Mouse (Mus musculus): Measurements from ENCODE around the gene Dazap1.
A peak's percentile ranks its signal among the peaks of the same experiment; 100 is the strongest.
"Not testable (repeated sequence)": the region's sequence is repeated elsewhere in the genome, so short reads cannot be mapped to it uniquely, and the experiment has no call there.

Dazap1 gene

DNA sequence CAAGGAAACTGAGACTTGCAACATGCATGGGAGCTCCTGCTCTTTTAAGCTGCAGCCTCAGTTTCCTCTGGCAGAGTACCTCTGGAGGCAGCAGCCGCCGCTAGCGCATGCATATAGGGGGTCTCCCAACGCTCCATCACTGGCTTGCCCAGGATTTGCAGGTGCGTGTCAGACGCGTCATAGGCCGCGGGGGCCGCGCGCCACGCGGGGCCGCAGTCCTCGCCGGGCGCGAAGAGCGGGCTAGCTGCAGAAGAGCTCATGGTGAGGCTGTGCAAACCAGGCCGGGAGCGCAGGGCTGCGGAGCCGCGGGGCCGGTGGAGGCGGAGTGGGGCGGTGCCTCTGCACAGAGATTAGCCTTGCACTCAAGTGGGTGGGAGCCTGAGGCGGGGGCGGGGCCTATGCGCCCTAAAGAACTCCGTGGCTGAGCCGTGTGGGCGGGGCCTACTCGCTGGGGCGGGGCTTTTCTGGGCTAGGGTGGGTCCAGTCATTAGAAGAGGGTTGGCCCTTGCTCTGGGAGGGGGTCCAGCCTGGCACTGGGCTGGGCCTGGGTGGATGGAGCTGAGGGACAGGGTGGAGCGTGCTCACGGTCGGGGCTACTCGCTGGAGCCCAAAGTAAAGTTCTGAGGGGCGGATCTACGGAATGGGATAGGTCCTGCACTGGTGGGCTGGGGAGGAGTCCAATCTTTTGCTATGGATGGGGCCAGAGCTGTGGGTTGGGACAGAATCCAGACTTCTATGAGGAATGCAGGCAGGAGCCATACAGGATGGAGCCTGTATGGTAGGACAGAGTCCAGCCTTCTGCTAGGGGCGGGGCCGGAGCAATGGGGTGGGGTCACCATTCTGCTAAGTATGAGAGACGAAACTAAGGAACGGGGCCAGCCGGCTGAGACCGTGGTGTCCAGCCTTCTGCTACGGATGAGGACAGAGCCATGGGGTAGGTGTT lies at the start of gene Dazap1, which contains the start of gene Gamt:
TSS of gene Dazap1 (plus strand) at position 845 of the 943 bp plus-strand sequence.
TSS of gene Gamt (minus strand) at position 371 of the 943 bp plus-strand sequence.
- DNase-seq (ENCODE audit: low spot score in 2 of 2), result peak; percentile 95 to 96

- DNase-seq (ENCODE audit: low spot score in 2 of 2), result not testable (repeated sequence)
Measured at GRCm38 (mm10) chr10:80211547-80212103, 49.7 kb upstream of the Dazap1 start.

DNA sequence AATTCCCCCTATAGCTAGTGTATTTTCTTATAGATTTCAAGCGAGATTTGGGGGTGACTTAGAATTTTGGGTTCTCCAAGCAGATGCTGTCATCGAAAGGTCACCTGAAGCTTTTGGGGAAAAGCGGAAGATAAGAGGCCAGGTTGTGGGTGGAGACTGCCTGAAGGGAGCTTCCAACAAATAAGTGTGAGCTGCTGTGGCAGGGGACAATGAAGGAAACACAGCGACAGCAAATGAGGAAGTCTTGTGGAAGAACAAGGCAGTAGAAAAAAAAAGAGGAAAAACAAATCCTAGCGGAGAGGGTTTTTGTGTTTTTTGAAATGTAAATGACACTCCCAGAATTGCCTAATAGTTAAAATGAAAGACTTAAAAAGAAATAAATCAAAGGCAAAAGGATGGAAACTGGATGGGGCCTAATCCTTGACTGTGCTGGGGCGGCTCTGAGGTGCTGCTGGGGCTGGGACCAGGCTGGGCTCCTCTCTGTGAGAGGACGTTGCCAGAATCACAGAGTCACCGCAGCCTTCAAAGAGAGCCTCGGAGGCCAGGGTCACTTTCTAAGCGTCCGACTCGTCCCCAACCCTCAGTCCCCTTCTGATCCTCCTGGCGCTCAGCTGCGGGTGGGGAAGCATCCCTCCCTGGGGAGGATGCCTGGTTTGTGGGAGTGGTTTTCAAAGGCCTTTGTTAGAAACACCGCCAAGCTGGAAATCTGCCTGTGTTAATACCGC lies 46.1 kb upstream of the Dazap1 start:
- no peak for DNase-seq (ENCODE audit: low spot score in 2 of 2)

- DNase-seq (ENCODE audit: low spot score in 2 of 2), result no peak
Measured at GRCm38 (mm10) chr10:80220676-80221075, 40.6 kb upstream of the Dazap1 start.

- not testable (repeated sequence) for DNase-seq (ENCODE audit: low spot score in 2 of 2)
Measured at GRCm38 (mm10) chr10:80223137-80223536, 38.1 kb upstream of the Dazap1 start.

GRCm38 (mm10) chr10:80226071-80226415 lies 35.2 kb upstream of the Dazap1 start:
- no peak for DNase-seq (ENCODE audit: low spot score in 2 of 2)

DNA sequence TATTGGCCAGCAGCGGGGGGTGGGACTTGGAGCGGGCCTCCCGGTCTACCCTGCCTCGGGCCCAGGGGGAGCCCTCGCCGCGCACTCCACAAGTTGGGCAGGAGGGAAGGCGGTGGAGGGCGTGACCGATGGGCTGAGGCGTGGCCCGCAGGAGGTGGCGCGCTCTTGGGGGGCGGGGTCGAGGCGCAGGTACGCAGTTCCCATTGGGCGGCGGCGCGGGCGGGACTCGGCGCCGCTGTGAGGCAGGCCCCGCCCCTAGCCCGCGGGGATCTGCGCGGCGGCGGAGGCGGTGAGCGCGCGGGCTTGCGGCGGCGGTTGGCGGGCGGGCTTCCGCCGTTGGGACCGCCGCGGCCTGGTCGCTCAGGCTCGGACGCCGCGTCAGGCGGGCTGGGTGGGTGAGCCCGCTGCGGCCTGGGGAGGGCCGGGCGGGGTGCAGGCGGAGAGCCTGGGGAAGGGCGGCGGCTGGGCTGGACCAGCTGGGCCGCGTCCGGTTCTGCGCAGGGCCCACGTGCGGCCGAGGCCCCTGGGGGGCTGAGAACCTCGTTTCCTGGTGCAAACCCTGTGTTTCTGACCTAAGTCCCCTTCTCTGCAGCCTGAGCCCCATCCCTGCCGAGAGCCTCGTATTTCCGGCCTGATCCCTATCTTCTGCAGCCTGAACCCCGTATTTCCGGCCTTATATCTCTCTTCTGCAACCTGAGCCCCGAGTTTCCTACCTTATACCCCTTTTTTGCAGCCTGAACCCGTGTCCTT lies 34.7 kb upstream of the Dazap1 start, which contains the start of gene Mum1:
TSS of gene Mum1 (plus strand) at position 19 of the 750 bp plus-strand sequence.
- DNase-seq (ENCODE audit: low spot score in 2 of 2), result peak; percentile 99

- DNase-seq (ENCODE audit: low spot score in 2 of 2), result peak in 1 of 2 experiments; percentile 44
Measured at GRCm38 (mm10) chr10:80227166-80227539, 34.1 kb upstream of the Dazap1 start.

DNA sequence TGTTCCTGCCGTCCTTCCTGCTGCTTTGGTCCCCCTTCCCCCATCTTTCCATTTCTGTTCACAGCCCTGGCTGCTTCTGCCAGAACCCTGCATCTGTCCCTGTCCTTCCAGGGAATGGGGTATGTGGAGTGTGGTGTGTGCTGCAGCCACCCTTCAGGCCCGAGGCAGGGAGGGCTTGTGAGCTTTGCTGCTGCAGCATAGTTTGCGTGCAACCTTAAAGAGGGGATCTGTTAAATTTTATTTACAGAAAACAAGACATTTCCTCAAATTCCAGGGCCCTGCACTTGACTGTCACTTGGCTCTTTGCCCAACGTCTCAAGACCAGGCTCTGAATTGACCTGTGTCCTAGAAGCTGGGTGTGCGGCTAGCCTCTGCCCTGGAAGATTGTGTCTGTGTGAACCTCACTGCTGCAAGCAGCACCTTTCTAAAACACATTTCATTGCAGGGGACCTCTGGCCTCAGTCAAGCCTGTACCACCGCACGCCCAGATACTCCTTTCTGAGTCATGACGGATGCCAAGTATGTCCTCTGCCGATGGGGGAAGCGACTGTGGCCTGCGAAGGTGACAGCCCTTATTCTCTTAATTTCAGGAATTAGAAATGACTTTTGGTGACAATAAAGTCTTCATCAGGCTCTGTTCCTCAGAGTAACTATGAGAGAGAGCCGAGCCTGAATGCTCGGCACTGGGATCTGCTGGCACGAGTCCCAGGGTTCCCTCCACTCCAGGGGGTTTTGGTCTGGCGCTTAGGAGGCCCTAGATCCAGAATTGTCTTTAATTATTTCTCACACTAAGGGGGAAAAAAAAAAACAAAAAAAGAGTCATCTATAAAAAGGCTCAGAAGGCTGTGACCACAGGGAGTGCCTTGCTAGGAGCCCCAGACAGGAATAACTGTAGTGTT lies 33.2 kb upstream of the Dazap1 start:
- DNase-seq (ENCODE audit: low spot score in 2 of 2), result peak; percentile 56

DNA sequence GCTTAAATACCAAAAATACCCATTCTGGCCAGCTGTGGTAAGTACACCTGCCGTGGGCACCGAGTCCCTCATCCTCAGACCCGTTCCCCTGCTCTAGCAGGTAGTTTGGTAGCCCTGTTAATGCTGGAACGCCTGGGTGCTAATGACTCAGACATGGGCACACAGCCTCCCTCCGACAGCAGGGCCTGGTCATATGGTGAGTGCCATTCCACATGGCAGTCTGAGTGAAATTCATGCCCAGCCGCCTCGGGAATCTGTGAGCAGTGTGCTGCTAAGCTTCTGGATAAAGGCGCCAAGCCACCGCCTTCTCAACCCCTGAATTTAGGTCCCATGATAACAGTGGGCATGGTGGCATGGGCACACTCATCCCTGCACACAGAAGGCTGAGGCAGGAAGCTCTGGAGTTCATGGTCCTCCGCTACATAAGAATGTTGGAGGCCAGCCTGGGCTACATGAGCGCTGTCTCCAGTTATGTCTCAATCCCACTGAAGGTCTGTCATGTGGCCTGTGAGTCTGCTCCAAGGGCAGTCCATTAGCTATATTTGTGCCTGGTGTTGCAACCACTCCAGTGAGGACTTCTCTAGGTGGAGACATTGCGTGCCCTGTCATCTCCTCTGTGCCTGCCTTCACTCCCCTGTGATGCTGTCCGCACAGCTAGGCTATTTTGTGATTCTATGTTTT lies 25.0 kb upstream of the Dazap1 start:
- no peak for DNase-seq (ENCODE audit: low spot score in 2 of 2)

DNA sequence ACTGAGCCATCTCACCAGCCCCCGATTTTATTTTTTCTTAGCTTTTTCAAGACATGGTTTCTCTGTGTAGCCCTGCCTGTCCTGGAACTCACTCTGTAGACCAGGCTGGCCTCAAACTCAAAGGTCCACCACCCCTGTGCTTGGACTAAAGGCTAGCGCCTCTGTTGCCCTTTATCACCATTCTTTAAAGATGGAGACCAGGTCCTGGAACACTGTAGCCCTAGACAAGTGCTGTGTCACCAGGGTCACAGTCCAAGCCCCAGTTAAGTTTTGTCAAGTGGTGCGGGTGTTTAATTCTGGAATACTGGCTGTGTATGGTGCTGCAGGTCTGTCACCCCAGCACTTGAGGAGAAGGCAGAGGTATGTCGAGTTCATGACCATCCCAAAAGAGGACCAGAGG lies 24.3 kb upstream of the Dazap1 start:
- no peak for DNase-seq (ENCODE audit: low spot score in 2 of 2)

DNA sequence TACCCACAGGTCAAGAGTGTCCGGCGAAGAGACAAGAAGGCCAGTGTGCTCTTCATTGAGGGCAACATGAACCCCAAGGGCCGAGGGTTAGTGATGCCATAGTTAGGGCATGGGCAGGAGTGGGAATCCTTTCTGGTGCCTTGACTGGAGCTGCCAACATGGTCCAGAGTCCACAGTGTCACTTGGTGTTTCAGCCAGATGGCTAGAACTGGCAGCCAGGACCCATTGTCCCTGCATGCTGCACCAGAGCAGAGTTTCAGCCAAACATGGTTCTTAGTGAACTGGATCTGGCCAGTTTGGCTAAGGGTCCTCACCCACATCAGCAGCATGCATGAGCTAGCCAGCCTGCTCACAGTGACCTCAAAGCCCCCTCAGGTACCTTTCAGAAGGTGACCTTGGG lies 23.0 kb upstream of the Dazap1 start:
- DNase-seq (ENCODE audit: low spot score in 2 of 2), result no peak

- no peak for DNase-seq (ENCODE audit: low spot score in 2 of 2)
Measured at GRCm38 (mm10) chr10:80239791-80240190, 21.5 kb upstream of the Dazap1 start.

DNA sequence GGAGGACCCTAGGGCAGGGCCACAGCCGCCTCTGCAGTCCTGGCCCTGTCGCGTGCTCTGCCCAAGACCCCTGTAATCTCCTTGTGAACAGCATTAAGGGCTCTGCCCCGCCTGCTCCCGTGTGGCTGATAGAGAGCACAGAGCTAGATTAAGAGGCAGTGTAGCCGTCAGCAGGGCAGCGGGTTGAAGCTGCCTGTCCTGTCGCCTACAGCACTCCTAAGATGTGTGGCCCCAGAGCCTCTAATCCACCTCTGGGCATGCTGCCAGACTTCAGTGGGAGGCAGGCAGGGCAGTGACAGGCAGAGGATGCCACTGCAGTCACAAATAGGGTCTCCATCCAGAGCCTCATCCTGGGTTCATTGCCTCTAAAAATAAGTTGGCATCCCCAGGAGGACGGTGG lies 19.2 kb upstream of the Dazap1 start:
- no peak for DNase-seq (ENCODE audit: low spot score in 2 of 2)

DNA sequence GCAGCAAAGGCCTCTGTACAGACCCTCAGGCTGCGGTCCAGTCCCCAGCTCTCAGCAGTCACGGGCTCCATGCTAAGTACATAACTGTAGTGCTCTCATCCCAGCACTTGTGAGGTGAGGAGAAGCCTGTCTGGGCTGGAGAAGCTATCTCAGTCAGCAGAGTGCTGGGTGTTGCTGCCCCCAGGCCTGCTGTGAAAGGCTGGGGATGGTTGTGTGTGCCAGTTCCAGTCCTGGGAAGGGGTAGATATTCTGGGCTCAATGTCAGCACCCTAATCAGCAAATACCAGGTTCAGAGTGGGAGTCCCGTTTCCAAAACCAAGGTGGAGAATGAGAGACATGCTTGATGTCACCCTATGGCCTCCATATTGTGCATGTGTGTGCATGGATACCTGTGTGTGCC lies 18.7 kb upstream of the Dazap1 start:
- no peak for DNase-seq (ENCODE audit: low spot score in 2 of 2)

DNA sequence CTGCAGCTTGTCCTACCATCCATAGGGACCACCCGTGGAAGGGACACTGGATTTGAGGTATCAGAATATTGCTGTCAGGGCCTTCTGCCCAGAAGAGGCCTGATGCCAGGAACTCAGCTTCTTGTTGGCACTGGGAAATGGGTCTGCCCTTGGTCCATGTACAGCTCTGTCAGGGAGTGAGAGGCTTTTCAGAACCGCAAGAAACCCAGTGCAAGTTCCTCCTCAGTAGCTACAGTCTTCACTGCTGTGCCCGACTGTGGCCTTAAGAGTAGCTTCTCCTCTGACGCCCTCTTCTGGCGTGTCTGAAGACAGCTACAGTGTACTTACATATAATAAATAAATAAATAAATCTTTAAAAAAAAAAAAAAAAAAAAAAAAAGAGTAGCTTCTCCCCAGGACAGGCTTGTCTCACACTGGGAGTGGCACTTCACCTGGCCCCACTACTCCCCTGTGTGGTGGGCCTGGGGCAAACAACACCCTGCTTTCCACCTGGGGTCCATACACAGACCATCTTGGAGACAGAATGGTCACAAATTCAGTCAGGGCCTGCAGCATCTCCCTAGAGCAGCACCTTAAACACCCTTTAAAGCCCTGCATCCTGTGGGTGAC lies 16.4 kb upstream of the Dazap1 start:
- peak; percentile 54 to 71 for DNase-seq (ENCODE audit: low spot score in 2 of 2)

DNA sequence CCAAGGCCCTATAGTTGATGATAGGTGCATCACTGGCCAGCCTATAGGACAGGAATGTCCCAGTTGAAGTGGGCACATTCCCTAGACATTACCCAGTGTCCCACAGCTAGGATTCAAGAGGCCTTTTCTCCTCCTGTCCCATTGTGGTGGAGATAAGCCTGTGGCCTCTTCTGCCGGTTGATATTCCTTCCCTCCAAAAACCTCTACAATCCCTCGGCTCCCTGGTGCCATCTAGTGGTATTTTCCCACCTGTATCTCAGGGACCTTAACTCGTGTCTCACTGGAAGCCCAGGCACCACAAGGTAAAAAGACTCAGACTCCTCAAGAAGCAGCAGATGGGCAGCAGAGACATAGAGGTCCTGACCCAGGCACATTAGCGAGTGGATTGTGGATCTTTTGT lies 15.7 kb upstream of the Dazap1 start:
- DNase-seq (ENCODE audit: low spot score in 2 of 2), result peak; percentile 85 to 89

DNA sequence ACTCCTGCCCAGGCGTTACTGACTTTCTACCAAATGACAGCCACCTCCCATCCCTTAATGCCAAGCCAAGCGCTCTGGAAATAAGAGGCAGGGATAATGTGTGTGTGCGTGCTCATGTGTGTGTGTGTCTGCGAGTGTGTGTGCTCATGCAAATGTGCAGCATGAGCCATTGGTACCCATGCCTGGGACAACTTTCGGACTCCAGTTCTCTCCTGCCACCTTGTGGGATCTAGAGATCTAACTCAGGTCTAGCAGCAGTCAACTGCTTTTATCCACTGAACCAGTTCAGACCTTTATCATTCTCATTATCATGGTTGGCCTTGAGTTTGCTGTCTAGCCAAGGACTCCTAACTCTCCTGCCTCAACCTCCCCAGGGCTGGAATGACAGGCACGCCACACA lies 13.4 kb upstream of the Dazap1 start:
- DNase-seq (ENCODE audit: low spot score in 2 of 2), result peak; percentile 65 to 75

DNA sequence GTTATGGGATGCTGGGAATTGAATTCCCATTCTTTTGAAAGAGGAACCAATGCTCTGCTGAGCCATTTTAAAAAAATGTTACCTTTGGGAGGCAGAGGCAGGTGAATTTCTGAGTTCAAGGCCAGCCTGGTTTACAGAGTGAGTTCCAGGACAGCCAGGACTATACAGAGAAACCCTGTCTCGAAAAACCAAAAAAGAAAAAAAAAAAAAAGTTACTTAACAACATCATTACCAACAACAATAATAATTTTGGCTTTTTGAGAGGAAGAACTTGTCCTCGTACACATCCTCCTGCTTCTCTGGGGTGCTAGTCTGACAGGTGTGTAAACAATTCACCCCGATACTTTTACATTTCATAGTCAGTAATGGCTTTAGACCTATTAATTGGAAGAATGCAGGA lies 12.8 kb upstream of the Dazap1 start:
- not testable (repeated sequence) for DNase-seq (ENCODE audit: low spot score in 2 of 2)
